Mouse (Mus musculus) intestine, embryonic 14.5 days (tissue): Measurements from ENCODE around the gene Rad54l. TPM values are rescaled to one million over a fixed set of nuclear protein-coding genes. Genes with fewer than 3 reads are reported as not detected.

Source experiments
- ATAC-seq: fragments of 200-750 bp; cut with Nextera tagmentation; replicated peaks from 2 replicates; pipeline ENCODE4 v1.8.0; 2017; ENCODE audit warnings: low read depth, moderate number of reproducible peaks, moderate TSS enrichment, moderate library complexity; ENCODE audit not compliant: low FRiP score, low TSS enrichment
- DNase-seq: peaks from one replicate; pipeline ENCODE4 v3.0.0-alpha.2; 2018; ENCODE audit warnings: low spot score
- H3K27ac ChIP-seq: fragments of 300-500 bp; sonication (generic); 2 replicates; pipeline ENCODE4 v1.5.1; 2014; ENCODE audit warnings: low read depth, mild to moderate bottlenecking, control low read depth
- H3K27me3 ChIP-seq: fragments of 300-500 bp; sonication (generic); replicated peaks from 2 replicates; pipeline ENCODE4 v1.6.1; 2014; ENCODE audit warnings: low read length, control low read depth; ENCODE audit not compliant: control insufficient read depth, insufficient read depth
- H3K36me3 ChIP-seq: fragments of 300-500 bp; sonication (generic); 2 replicates; pipeline ENCODE4 v1.6.1; 2014; ENCODE audit warnings: low read length, control low read depth; ENCODE audit not compliant: control insufficient read depth, insufficient read depth
- H3K4me1 ChIP-seq: fragments of 300-500 bp; sonication (generic); replicated peaks from 2 replicates; pipeline ENCODE4 v1.6.1; 2014; ENCODE audit warnings: low read length, control low read depth, mixed read lengths; ENCODE audit not compliant: control insufficient read depth, insufficient read depth
- H3K4me2 ChIP-seq: fragments of 300-500 bp; sonication (generic); 2 replicates; pipeline ENCODE4 v1.6.1; 2014; ENCODE audit warnings: low read length
- H3K4me3 ChIP-seq: fragments of 300-500 bp; sonication (generic); 2 replicates; pipeline ENCODE4 v1.5.1; 2014; ENCODE audit warnings: low read depth, low read length, control low read depth, mixed read lengths
- H3K9ac ChIP-seq: fragments of 300-500 bp; sonication (generic); 2 replicates; pipeline ENCODE4 v1.6.1; 2014; ENCODE audit warnings: mild to moderate bottlenecking, low read length
- H3K9me3 ChIP-seq: fragments of 300-500 bp; sonication (generic); 2 replicates; pipeline ENCODE4 v1.6.1; 2016; ENCODE audit warnings: low read length, control low read depth; ENCODE audit not compliant: control insufficient read depth
- WGBS: fragments of 180-500 bp; shearing (Covaris S2); extraction: QIAGEN DNeasy Blood & Tissue Kit; methylation state at CpG from one replicate; pipeline ENCODE4 v1.1.7; 2014; 5-methylcytosine and 5-hydroxymethylcytosine counted together
- polyA plus RNA-seq: library from polyadenylated mRNA; unstranded; fragments of >200 nt; fragmentation: Nextera tagmentation; extraction: Ambion mirVana; gene quantifications from 2 replicates; pipeline ENCODE4 v1.2.1, GENCODE M21; 2014

Rad54l gene
- polyA plus RNA-seq, 1 experiment from 2014 or later = 33.0 TPM

GRCm38 (mm10) chr4:116070116-116070515 is 53.4 kb downstream of the Rad54l start:
- Histone ChIP-seq H3K9ac (no peak overlapping the region), H3K27me3 (no peaks in the 10 kb centered on the region), H3K4me3 (no peak overlapping the region), H3K4me2 (no peak overlapping the region), H3K9me3 (no peaks in the 10 kb centered on the region), H3K36me3 (peaks cover 53% of the 10 kb centered on the region), H3K4me1 (peaks cover 16% of the 10 kb centered on the region), H3K27ac (no peak overlapping the region)
- DNase-seq = no peak
- no peak for ATAC-seq
- WGBS = 88% methylated on average over 6 of the region's 6 CpGs

DNA sequence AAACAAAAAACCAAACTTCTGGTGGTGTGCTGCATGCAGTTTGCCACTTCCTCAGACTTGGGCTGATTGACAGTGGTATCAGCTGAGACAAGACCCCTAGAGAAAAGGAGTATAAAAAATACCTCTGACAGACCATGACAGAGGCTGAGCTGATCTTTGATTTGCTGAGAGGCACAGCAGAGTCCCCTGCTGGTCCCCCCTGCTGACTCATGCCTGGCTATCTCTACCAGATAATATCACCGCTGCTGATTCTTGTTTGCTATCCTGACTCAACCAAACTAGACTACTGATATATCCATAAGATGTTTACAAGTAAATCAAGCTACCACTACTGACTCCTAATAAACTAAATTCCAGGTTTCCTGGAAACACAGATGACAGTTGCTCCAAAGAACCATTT is 59.6 kb downstream of the Rad54l start:
- Histone ChIP-seq H3K9me3 (no peaks in the 10 kb centered on the region), H3K27me3 (no peaks in the 10 kb centered on the region), H3K27ac (no peak overlapping the region), H3K4me2 (no peak overlapping the region), H3K4me3 (no peak overlapping the region), H3K9ac (no peak overlapping the region), H3K4me1 (no peaks in the 10 kb centered on the region), H3K36me3 (peaks cover 36% of the 10 kb centered on the region)
- no peak for ATAC-seq
- 41% methylated on average over 1 of the region's 1 CpGs for WGBS
- no peak for DNase-seq

- 79% methylated on average over 5 of the region's 5 CpGs for WGBS
- no peak overlapping the region for H3K4me3 ChIP-seq
- no peaks in the 10 kb centered on the region for H3K9me3 ChIP-seq
- no peak overlapping the region for H3K9ac ChIP-seq
- ATAC-seq (no peak), DNase-seq (no peak)
- H3K4me1 ChIP-seq = no peaks in the 10 kb centered on the region
- no peak overlapping the region for H3K4me2 ChIP-seq
- H3K27me3 ChIP-seq = no peaks in the 10 kb centered on the region
- H3K36me3 ChIP-seq = no peaks in the 10 kb centered on the region
- H3K27ac ChIP-seq = no peak overlapping the region
Observed at GRCm38 (mm10) chr4:116059012-116059726, 64.3 kb downstream of the Rad54l start.

DNA sequence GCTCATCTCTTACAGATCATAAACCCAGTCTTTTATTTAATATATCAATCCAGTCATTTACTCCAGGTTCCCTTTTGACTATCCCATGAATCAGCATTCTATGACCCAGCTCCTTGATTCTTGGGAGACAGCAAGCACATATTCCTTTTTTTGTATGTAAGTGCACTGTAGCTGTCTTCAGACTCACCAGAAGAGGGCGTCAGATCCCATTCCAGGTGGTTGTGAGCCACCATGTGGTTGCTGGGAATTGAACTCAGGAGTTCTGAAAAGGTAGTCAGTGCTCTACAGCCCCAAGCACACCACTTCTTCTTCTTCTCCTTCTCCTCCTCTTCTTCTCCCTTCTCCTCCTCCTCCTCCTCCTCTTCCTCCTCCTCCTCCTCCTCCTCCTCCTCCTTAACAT is 65.9 kb downstream of the Rad54l start:
- Histone ChIP-seq H3K27ac (no peak overlapping the region), H3K4me2 (no peak overlapping the region), H3K9me3 (no peaks in the 10 kb centered on the region), H3K36me3 (no peaks in the 10 kb centered on the region), H3K27me3 (no peaks in the 10 kb centered on the region), H3K9ac (no peak overlapping the region), H3K4me3 (no peak overlapping the region), H3K4me1 (peaks cover 2% of the 10 kb centered on the region)
- no peak for DNase-seq
- ATAC-seq = no peak
- 7% methylated on average over 1 of the region's 1 CpGs for WGBS

DNA sequence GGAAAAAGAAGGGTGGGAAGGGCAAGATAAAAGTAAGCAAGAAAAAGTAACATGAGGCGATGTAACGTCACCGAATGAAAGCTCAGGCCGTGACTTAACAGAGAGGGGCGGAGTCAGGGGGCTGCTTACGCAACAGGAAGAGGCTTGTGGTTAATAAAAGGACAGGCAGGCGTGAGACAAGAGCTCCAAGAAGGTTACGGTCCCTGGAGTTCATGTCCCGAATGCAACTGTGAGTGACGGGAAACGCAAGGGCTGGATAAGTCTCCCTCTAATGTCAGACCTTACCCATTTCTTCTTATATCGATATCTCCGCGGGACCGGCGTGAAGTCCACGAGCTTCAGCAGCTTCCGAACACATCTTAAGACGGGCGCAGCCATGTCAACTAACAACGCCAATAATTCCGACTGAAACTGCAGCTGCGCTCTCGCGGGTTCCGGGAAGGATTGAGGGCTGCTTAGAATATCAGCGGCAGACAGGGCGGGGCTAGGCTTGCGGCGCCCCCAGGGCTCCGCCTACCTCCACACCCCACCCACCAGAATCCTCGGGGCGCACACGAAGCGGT is 70.0 kb downstream of the Rad54l start, which contains the start of gene Nsun4:
TSS of gene Nsun4 (minus strand) at position 478 of the 563 bp plus-strand sequence.
- Histone ChIP-seq H3K27ac (peak within 1 kb of the TSS; percentile 93), H3K4me2 (peak within 1 kb of the TSS; percentile 96)

DNA sequence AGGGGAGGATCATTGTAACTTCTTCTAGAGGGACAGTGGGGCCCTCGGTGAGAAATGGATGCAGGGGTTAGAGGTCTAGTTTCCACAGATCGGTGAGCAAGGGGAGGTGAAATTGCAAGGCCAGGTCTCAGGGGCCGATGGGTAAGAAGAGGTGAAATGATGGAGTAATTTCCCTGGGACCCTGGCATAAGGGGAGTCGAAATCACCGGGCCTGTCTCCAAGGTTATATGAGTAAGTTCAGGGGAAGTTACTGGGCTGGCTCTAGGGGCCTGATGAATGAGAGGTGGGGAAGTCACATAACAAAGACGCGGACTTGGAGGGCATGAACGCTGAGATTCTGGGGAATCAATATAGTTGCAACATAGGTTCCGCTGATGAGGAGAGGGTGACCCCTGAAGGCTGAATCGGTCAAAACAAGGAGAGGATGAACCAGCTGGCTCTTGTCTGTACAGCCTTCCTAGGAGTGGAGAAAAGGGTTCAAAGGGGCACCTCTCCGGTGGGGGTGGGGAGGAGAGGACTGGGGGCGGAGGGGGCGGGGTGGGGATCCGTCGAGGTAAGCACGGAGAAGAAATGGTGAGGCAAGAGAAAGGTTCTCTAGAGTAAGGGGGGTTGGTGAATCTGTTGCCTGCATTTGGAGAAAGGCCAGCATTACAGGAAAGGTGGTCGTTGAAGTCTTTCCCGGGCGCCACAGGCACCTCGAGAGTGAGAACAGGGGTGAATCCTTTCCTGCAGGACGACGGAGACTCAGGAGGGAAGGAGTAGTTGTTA is 70.8 kb downstream of the Rad54l start:
- H3K4me2 ChIP-seq = peak overlapping the region; percentile 96
- ATAC-seq (peak; percentile 38), DNase-seq (peak; percentile 71)
- peak overlapping the region; percentile 93 for H3K27ac ChIP-seq
- H3K4me3 ChIP-seq = peak overlapping the region; percentile 66
- peak overlapping the region; percentile 63 for H3K9ac ChIP-seq
- H3K36me3 ChIP-seq = peaks cover 9% of the 10 kb centered on the region
- H3K4me1 ChIP-seq = peaks cover 7% of the 10 kb centered on the region
- no peaks in the 10 kb centered on the region for H3K27me3 ChIP-seq
- WGBS = 7% methylated on average over 22 of the region's 22 CpGs
- no peaks in the 10 kb centered on the region for H3K9me3 ChIP-seq

More for the DNA sequence above, 70.0 kb downstream of the Rad54l start, which contains the start of gene Nsun4:
- H3K36me3 ChIP-seq = 0 out of 2 replicates have a peak, but pooled peaks cover under 1% of the 10 kb centered on the region
- H3K9me3 ChIP-seq = no peaks in the 10 kb centered on the region
- H3K4me1 ChIP-seq = peaks cover 7% of the 10 kb centered on the region
- under 1% methylated on average over 35 of the region's 35 CpGs for WGBS
- H3K4me3 ChIP-seq = peak within 1 kb of the TSS; percentile 66
- H3K27me3 ChIP-seq = no peaks in the 10 kb centered on the region
- H3K9ac ChIP-seq = peak within 1 kb of the TSS; percentile 63
- peak; percentile 94 for ATAC-seq
- DNase-seq = peak; percentile 93

DNA sequence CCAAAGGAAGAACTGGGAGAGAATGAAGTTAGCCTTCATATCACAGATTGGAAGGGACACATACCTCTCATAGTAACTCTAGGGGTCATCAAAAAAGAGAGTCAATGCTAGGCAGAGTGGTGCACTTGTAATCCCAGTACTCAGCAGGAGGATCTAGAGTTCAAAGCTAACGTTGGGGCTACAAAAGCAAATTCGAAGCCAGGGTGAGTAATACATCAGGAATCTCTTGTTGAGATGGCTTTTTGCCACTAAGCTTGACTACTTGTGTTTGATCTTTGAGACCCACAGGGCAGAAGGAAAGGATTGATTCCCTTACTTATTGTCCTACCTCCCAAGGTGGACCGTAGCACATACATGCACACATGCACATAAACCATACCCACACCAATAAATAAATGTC is 74.3 kb downstream of the Rad54l start:
- H3K9ac ChIP-seq = no peak overlapping the region
- H3K4me3 ChIP-seq = no peak overlapping the region
- H3K4me2 ChIP-seq = no peak overlapping the region
- 85% methylated on average over 3 of the region's 3 CpGs for WGBS
- peaks cover 7% of the 10 kb centered on the region for H3K4me1 ChIP-seq
- H3K27me3 ChIP-seq = no peaks in the 10 kb centered on the region
- no peak for DNase-seq
- H3K36me3 ChIP-seq = peaks cover 17% of the 10 kb centered on the region
- H3K27ac ChIP-seq = no peak overlapping the region
- H3K9me3 ChIP-seq = no peaks in the 10 kb centered on the region
- ATAC-seq = no peak

DNA sequence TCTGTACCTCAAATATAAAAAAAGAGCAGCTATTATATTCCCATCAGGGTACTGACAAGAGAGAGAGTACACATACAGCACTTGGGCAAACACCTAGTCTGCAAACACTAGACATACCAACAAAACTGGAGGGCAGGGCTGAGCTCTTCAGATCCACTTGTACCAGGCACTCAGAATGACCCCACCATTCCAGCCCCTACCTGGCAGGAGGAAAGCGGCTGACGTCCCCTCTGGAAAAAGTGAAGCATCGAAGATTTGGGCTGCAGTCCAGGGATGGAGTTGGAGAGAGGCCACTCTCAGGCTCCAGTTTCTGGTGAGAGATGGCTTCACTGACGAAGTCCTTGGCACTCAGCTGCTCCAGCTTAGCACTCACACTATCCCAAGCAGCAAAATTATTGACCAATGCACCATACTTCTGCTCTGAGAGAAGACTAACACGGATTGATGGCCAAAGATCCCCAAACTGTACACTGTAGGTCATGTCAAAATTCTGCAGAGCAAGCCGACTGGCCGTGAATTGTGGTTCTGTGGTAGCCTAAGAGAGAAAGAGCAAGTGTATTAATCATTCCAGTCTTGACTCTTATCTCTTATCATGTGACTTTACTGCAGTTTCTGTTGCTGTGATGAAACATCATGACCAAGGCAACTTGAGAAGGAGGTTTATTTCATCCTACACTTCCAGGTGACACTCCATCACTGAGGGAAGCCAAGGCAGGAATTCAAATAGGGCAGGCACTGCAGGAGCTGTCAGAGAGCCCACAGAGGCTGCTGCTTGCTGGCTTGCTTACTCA is 75.2 kb downstream of the Rad54l start:
- Histone ChIP-seq H3K4me3 (no peak overlapping the region), H3K36me3 (peaks cover 20% of the 10 kb centered on the region), H3K9me3 (no peaks in the 10 kb centered on the region), H3K4me2 (no peak overlapping the region), H3K27me3 (no peaks in the 10 kb centered on the region), H3K4me1 (peaks cover 7% of the 10 kb centered on the region), H3K27ac (no peak overlapping the region), H3K9ac (no peak overlapping the region)
- WGBS = 78% methylated on average over 7 of the region's 7 CpGs
- no peak for ATAC-seq
- DNase-seq = no peak
